Mouse (Mus musculus) kidney, adult 2 months (tissue): ENCODE measurements at regions not wholly inside any gene's neighbourhood (a gene's known extent, or its start where the extent isn't known, plus 50 kb on each side); places are given as distances from the start of the nearest gene placed in this dataset.

Source experiments
- DNase-seq: peaks from one replicate; pipeline ENCODE4 v3.0.0; 2021
- H3K27ac ChIP-seq: fragments of 200-500 bp; 2 replicates; pipeline ENCODE4 v1.5.1; 2012; ENCODE audit warnings: low read depth, low read length, control low read depth, inconsistent platforms; ENCODE audit not compliant: insufficient read depth
- H3K27me3 ChIP-seq: fragments of 200-500 bp; replicated peaks from 2 replicates; pipeline ENCODE4 v1.6.1; 2012; ENCODE audit warnings: mild to moderate bottlenecking, moderate library complexity, low read length, inconsistent platforms; ENCODE audit not compliant: control insufficient read depth, insufficient read depth
- H3K36me3 ChIP-seq: fragments of 200-500 bp; 2 replicates; pipeline ENCODE4 v1.6.1; 2012; ENCODE audit warnings: mild to moderate bottlenecking, moderate library complexity, low read length, inconsistent platforms; ENCODE audit not compliant: control insufficient read depth, insufficient read depth
- H3K4me1 ChIP-seq: fragments of 200-500 bp; 2 replicates; pipeline ENCODE4 v1.6.1; 2011; ENCODE audit warnings: low read length; ENCODE audit not compliant: control insufficient read depth, insufficient read depth
- H3K4me3 ChIP-seq: fragments of 200-500 bp; 2 replicates; pipeline ENCODE4 v1.5.1; 2011; ENCODE audit warnings: mild to moderate bottlenecking, low read depth, low read length, control low read depth; ENCODE audit not compliant: insufficient read depth
- CTCF ChIP-seq: fragments of 200-500 bp; conservative IDR thresholded peaks from 2 replicates; pipeline ENCODE4 v1.5.1; 2011; ENCODE audit warnings: low read depth, mild to moderate bottlenecking, control low read depth, low read length, moderate library complexity, mixed read lengths; ENCODE audit not compliant: insufficient read depth, insufficient read length
- POLR2A ChIP-seq: fragments of 200-500 bp; IDR thresholded peaks from one replicate; pipeline ENCODE4 v1.6.1; 2011; ENCODE audit warnings: low read depth, low read length, control low read depth
- WGBS: fragments of 180-500 bp; shearing (Covaris S2); methylation state at CpG from one replicate; pipeline ENCODE4 v1.1.7; 2018; 5-methylcytosine and 5-hydroxymethylcytosine counted together

- DNase-seq: no peak
- Histone ChIP-seq H3K4me3 (no peak overlapping the region), H3K36me3 (no peaks in the 10 kb centered on the region), H3K4me1 (no peaks in the 10 kb centered on the region), H3K27me3 (no peaks in the 10 kb centered on the region), H3K27ac (no peak overlapping the region)
- TF ChIP-seq POLR2A (no peak), CTCF (no peak)
- WGBS: 36% methylated on average over 6 of the region's 6 CpGs
These were observed 595.9 kb downstream of the Tmem132b start for GRCm38 (mm10) chr5:126127486-126127885.

GRCm38 (mm10) chr5:126148908-126149307, 617.3 kb downstream of the Tmem132b start:
- H3K4me3 ChIP-seq: no peak overlapping the region
- H3K27ac ChIP-seq: no peak overlapping the region
- no peaks in the 10 kb centered on the region; the same call in 1 of the 2 replicates for H3K27me3 ChIP-seq
- WGBS: 95% methylated on average over 2 of the region's 2 CpGs
- no peaks in the 10 kb centered on the region for H3K36me3 ChIP-seq
- no peak for DNase-seq
- TF ChIP-seq CTCF (no peak), POLR2A (no peak)
- H3K4me1 ChIP-seq: no peaks in the 10 kb centered on the region

- H3K27me3 ChIP-seq: no peaks in the 10 kb centered on the region; the same call in 1 of the 2 replicates
- TF ChIP-seq POLR2A (no peak), CTCF (no peak)
- H3K27ac ChIP-seq: no peak overlapping the region
- no peaks in the 10 kb centered on the region for H3K36me3 ChIP-seq
- no peak for DNase-seq
- H3K4me1 ChIP-seq: no peaks in the 10 kb centered on the region
- 54% methylated on average over 6 of the region's 6 CpGs for WGBS
- H3K4me3 ChIP-seq: no peak overlapping the region
These were observed 623.8 kb downstream of the Tmem132b start for GRCm38 (mm10) chr5:126155216-126155880.

- DNase-seq: no peak
- no peaks in the 10 kb centered on the region for H3K27me3 ChIP-seq
- H3K4me3 ChIP-seq: no peak overlapping the region
- WGBS: 40% methylated on average over 5 of the region's 5 CpGs
- no peaks in the 10 kb centered on the region for H3K36me3 ChIP-seq
- H3K27ac ChIP-seq: no peak overlapping the region
- TF ChIP-seq CTCF (no peak), POLR2A (no peak)
- no peaks in the 10 kb centered on the region for H3K4me1 ChIP-seq
These were observed 654.5 kb downstream of the Tmem132b start for GRCm38 (mm10) chr5:126186111-126186510.

GRCm38 (mm10) chr5:126199876-126200275, 668.3 kb downstream of the Tmem132b start:
- TF ChIP-seq POLR2A: no peak
- TF ChIP-seq CTCF: no peak
- 72% methylated on average over 4 of the region's 4 CpGs for WGBS
- Histone ChIP-seq H3K4me1 (no peaks in the 10 kb centered on the region), H3K36me3 (no peaks in the 10 kb centered on the region), H3K27me3 (no peaks in the 10 kb centered on the region), H3K27ac (no peak overlapping the region), H3K4me3 (no peak overlapping the region)
- DNase-seq: no peak

GRCm38 (mm10) chr5:126201535-126201934, 670.0 kb downstream of the Tmem132b start:
- H3K4me3 ChIP-seq: no peak overlapping the region
- TF ChIP-seq CTCF (no peak), POLR2A (no peak)
- H3K4me1 ChIP-seq: no peaks in the 10 kb centered on the region
- H3K27me3 ChIP-seq: no peaks in the 10 kb centered on the region
- no peak for DNase-seq
- no peaks in the 10 kb centered on the region for H3K36me3 ChIP-seq
- H3K27ac ChIP-seq: no peak overlapping the region
- 21% methylated on average over 4 of the region's 4 CpGs for WGBS

GRCm38 (mm10) chr5:126201996-126202395, 670.4 kb downstream of the Tmem132b start:
- 17% methylated on average over 9 of the region's 9 CpGs for WGBS
- Histone ChIP-seq H3K4me1 (no peaks in the 10 kb centered on the region), H3K27ac (no peak overlapping the region), H3K36me3 (no peaks in the 10 kb centered on the region), H3K27me3 (no peaks in the 10 kb centered on the region), H3K4me3 (no peak overlapping the region)
- TF ChIP-seq CTCF (no peak), POLR2A (no peak)
- DNase-seq: no peak
